Mouse (Mus musculus) spleen, adult 2 months (tissue): ENCODE results near the gene Creb1. TPM values are rescaled to one million over a fixed set of nuclear protein-coding genes. Genes with fewer than 3 reads are reported as not detected.
"Not testable (repeated sequence)": the region's sequence is repeated elsewhere in the genome, so short reads cannot be mapped to it uniquely, and the experiment has no call there.

ENCODE experiments used
- DNase-seq, 2 experiments: peaks; one replicate each; pipeline versions ENCODE4 v3.0.0 to v3.0.0-alpha.2; 2012 to 2021; ENCODE audit warnings: low spot score in 2 of 2, low read depth in 1 of 2
- H3K27ac ChIP-seq: fragments of 200-500 bp; 2 replicates; pipeline ENCODE4 v1.5.1; 2012; ENCODE audit warnings: low read length, inconsistent platforms; ENCODE audit not compliant: insufficient read depth
- H3K27me3 ChIP-seq: fragments of 200-500 bp; 2 replicates; pipeline ENCODE4 v1.6.1; 2012; ENCODE audit warnings: mild to moderate bottlenecking, moderate library complexity, low read length, inconsistent platforms; ENCODE audit not compliant: control insufficient read depth, insufficient read depth
- H3K36me3 ChIP-seq: fragments of 200-500 bp; 2 replicates; pipeline ENCODE4 v1.6.1; 2012; ENCODE audit warnings: mild to moderate bottlenecking, low read length, inconsistent platforms; ENCODE audit not compliant: control insufficient read depth, insufficient read depth
- H3K4me1 ChIP-seq: fragments of 200-500 bp; 2 replicates; pipeline ENCODE4 v1.6.1; 2011; ENCODE audit warnings: inconsistent platforms; ENCODE audit not compliant: control insufficient read depth, insufficient read depth, insufficient read length
- H3K4me3 ChIP-seq: fragments of 200-500 bp; 2 replicates; pipeline ENCODE4 v1.5.1; 2011; ENCODE audit warnings: mild to moderate bottlenecking, inconsistent platforms; ENCODE audit not compliant: insufficient read depth, insufficient read length; ENCODE audit errors: extremely low read depth
- CTCF ChIP-seq: fragments of 200-500 bp; IDR thresholded peaks from 2 replicates; pipeline ENCODE4 v1.5.1; 2011; ENCODE audit warnings: mild to moderate bottlenecking, inconsistent platforms; ENCODE audit not compliant: insufficient read depth, insufficient read length, insufficient replicate concordance; ENCODE audit errors: extremely low read depth
- POLR2A ChIP-seq: fragments of 200-500 bp; IDR thresholded peaks from 2 replicates; pipeline ENCODE4 v1.6.1; 2011; ENCODE audit warnings: low read depth, low read length, inconsistent platforms
- WGBS: fragments of 180-500 bp; shearing (Covaris S2); methylation state at CpG from one replicate; pipeline ENCODE4 v1.1.7; 2018; 5-methylcytosine and 5-hydroxymethylcytosine counted together
- polyA plus RNA-seq: library from polyadenylated mRNA; depleted of rRNA; stranded (reverse); fragments of >200 nt; gene quantifications from 2 replicates; pipeline ENCODE4 v1.2.3, GENCODE M21; 2012

Gene Creb1
- polyA plus RNA-seq, 1 experiment: 26.1 TPM

DNA sequence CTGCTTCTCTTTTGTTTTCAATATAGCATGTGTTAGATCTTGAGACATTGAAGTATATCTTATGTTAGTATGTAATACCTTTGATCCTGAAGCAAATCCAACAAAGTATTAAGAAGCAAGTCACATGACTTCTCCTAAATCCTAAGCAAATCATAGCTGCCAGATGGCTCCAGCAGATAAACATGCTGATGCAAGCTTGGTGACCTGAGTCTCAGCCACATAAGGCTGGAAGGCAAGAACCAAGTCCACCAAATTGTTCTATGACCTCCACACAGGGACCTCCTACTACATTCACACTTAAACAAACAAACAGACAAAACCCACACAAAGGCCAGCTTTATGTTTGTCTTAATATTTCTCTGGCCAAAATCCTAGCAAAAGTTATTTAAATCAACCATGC, 35.8 kb downstream of the Creb1 start:
- Histone ChIP-seq H3K27ac (no peak overlapping the region), H3K27me3 (no peaks in the 10 kb centered on the region), H3K4me1 (no peaks in the 10 kb centered on the region), H3K4me3 (no peak overlapping the region), H3K36me3 (peaks cover 23% of the 10 kb centered on the region)
- no peak for DNase-seq
- TF ChIP-seq POLR2A: no peak

- no peak for DNase-seq
- peaks cover 25% of the 10 kb centered on the region for H3K36me3 ChIP-seq
Measured at GRCm38 (mm10) chr1:64576022-64576421, 43.6 kb downstream of the Creb1 start.

DNA sequence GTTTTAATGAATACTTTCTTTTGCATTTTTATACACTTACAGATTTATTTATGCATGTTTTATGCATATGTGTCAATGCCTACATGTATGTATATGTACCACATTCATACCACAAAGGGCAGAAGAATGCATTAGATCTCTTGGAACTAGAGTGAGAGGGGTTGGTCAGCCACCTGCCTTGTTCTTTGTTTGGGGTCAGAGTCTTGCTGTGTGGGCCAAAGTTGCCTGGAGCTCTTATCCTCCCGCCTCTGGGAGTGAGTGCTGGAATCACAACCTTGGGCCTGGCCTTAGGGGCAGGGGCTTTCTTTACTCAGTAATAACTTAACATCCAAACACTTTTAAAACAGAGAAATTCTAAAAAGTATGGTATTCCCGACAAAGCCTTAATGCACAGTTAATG, 44.3 kb downstream of the Creb1 start:
- Histone ChIP-seq H3K36me3 (peaks cover 26% of the 10 kb centered on the region), H3K4me1 (no peaks in the 10 kb centered on the region; the same call in 1 of the 2 replicates), H3K4me3 (no peak overlapping the region), H3K27ac (no peak overlapping the region), H3K27me3 (no peaks in the 10 kb centered on the region)
- WGBS: 93% methylated on average over 2 of the region's 2 CpGs
- TF ChIP-seq CTCF: no peak
- no peak for TF ChIP-seq POLR2A
- DNase-seq: no peak

More at GRCm38 (mm10) chr1:64576022-64576421, 43.6 kb downstream of the Creb1 start:
- H3K27ac ChIP-seq: no peak overlapping the region
- H3K27me3 ChIP-seq: no peaks in the 10 kb centered on the region
- WGBS: 98% methylated on average over 7 of the region's 7 CpGs
- H3K4me1 ChIP-seq: no peaks in the 10 kb centered on the region; the same call in 1 of the 2 replicates
- no peak overlapping the region for H3K4me3 ChIP-seq
- TF ChIP-seq CTCF (no peak), POLR2A (no peak)

DNA sequence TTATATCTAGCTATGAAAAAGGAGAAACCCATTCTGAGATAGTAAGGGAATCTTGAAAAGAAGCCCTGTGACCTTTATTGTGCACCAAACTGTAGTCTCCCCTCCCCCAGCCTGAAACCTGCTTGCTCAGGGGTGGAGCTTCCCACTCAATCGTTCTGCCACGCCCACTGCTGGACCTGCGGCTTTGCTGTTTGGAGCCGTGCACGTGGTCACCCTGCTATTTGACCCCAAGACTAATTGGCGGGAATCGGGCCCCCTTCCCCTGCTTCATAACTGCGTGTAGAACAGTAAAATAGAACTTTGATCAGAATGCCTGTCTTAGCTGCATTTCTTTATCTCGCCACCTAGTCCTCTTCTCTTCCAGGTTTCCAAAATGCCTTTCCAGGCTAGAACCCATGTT, 45.5 kb downstream of the Creb1 start:
- H3K27ac ChIP-seq, H3K4me3 ChIP-seq, H3K4me1 ChIP-seq, H3K27me3 ChIP-seq, DNase-seq: not testable (repeated sequence)
- 82% methylated on average over 9 of the region's 9 CpGs for WGBS
- H3K36me3 ChIP-seq: peaks cover 26% of the 10 kb centered on the region

DNA sequence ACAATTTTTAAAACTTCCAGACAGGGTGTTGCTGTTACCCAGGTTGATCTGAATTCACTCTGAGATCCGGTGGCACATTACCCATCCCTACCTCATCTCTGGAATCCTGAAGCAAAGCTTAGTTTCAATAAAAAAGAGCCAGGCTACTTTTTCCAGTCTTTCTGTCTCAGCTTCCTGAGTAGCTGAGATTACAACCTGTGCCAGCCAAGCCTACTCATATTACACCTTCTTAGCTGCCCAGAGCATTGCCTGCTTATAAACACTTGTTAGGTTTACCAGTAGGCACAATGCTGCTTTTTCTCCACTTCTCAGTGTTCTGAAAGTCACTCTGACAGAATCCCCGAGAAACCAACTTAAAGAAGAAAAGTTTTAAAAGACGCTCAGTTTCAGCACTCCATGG, 46.4 kb downstream of the Creb1 start:
- TF ChIP-seq CTCF (no peak), POLR2A (no peak)
- H3K27me3 ChIP-seq: no peaks in the 10 kb centered on the region
- WGBS: 91% methylated on average over 3 of the region's 3 CpGs
- no peak overlapping the region for H3K27ac ChIP-seq
- H3K4me3 ChIP-seq: no peak overlapping the region
- H3K4me1 ChIP-seq: no peaks in the 10 kb centered on the region; the same call in 1 of the 2 replicates
- DNase-seq: no peak
- H3K36me3 ChIP-seq: peaks cover 26% of the 10 kb centered on the region

GRCm38 (mm10) chr1:64598926-64599325, 66.5 kb downstream of the Creb1 start:
- TF ChIP-seq CTCF (no peak), POLR2A (no peak)
- DNase-seq: no peak
- no peak overlapping the region for H3K27ac ChIP-seq
- no peak overlapping the region for H3K4me3 ChIP-seq
- no peaks in the 10 kb centered on the region for H3K27me3 ChIP-seq
- WGBS: 50% methylated on average over 5 of the region's 5 CpGs
- peaks cover 12% of the 10 kb centered on the region for H3K36me3 ChIP-seq
- H3K4me1 ChIP-seq: no peaks in the 10 kb centered on the region

DNA sequence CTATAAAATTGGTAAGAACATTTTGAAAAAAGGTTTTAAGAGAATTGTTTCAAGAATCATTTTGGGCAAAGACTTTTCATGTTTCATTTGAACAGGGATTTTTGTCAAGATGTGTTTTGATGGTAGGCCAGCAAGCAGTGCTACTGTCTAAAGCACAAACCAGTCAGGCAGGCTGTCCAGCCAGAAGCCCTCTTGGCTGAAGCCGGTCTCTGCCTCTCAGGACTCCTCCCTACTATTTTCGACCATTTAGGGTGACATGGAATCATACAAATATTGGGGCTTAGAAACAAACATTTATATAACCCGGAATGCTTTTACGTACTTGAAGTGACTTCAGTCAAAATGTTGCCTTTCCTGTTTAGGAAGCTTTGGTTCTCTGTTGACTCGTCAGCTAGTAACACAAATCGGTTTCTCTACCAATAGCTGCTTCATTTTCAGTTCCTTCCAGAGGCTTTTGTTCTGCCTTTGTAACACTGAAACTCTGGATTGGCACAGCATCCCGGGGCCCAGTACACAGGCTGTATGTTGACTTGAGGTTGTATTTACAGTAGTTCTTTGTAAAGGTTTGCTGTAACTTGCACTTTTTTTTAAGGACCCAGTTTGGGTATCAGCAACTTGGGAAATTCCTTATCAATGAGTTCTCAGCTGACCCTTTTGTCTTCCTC, 68.1 kb downstream of the Creb1 start:
- Histone ChIP-seq H3K36me3 (peaks cover 13% of the 10 kb centered on the region), H3K4me1 (no peaks in the 10 kb centered on the region), H3K27me3 (no peaks in the 10 kb centered on the region), H3K4me3 (no peak overlapping the region), H3K27ac (peak overlapping the region; percentile 57)
- TF ChIP-seq CTCF: no peak
- TF ChIP-seq POLR2A: no peak
- WGBS: 86% methylated on average over 7 of the region's 7 CpGs
- no peak for DNase-seq
